ENCODE assay signal across 20 mouse cellular contexts in genomic region chr8:56443676-56444075, GRCm38 (mm10).
A peak's percentile ranks its signal among the peaks of the same experiment; 100 is the strongest.
DNase-seq lines count a peak whose midpoint lies in the region.
"Had no signal": no experiment of that assay in that cellular context is flagged by ENCODE, and none has a peak within 500 bp of the region (broad histone marks: within the 10 kb centered on the region; RNA-seq: fewer than 3 reads in every experiment).

No protein-coding gene starts in this region.

- peak; percentile 10 for DNase-seq in 3T3-L1 (ENCODE audit: low read depth, low spot score)
- DNase-seq in CD4-positive, CD25-positive, alpha-beta regulatory T cell, adult 2 months (ENCODE audit: low read depth, low spot score) = peak; percentile 53
- peak; percentile 11 for DNase-seq in brain, adult 2 months (ENCODE audit: low read depth, low spot score)
- peak; percentile 2 for DNase-seq in naive thymus-derived CD4-positive, alpha-beta T cell, adult 2 months (ENCODE audit: low read depth)
- no peak for DNase-seq in adrenal gland, adult 8-10 months
- no peak for DNase-seq in layer of hippocampus, adult 9-10 months (ENCODE audit: low spot score)
- DNase-seq in layer of hippocampus, postnatal 25 days (ENCODE audit: extremely low spot score in 1 of 2, low spot score in 1 of 2) = no peak
- DNase-seq: adrenal gland, postnatal 14 days; B cell, adult 2 months; cerebellum, adult 18-20 months; cerebellum, postnatal 10 days; gastrocnemius, postnatal 14 days; heart, postnatal 14 days; liver, embryonic 13.5 days; lung, adult 18-20 months; lung, postnatal 14 days; midbrain, embryonic 14.5 days; spleen, adult 18-20 months; thymus, adult 2 months; thymus, postnatal 4 days had no signal

Comparison
In these comparisons a context has a peak if more than half of its experiments do, and no peak if none do; other contexts are left out.
1. DNase-seq: peak in 3T3-L1 (single experiment), CD4-positive, CD25-positive, alpha-beta regulatory T cell, adult 2 months (single experiment), brain, adult 2 months (single experiment) and naive thymus-derived CD4-positive, alpha-beta T cell, adult 2 months (single experiment); none in adrenal gland, adult 8-10 months (single experiment), layer of hippocampus, adult 9-10 months (single experiment) and layer of hippocampus, postnatal 25 days (0 of 2).